Comparison of ENCODE assay signal across 10 mouse cellular contexts in genomic region chr4:108018961-108019921, GRCm38 (mm10). TPM values are rescaled to one million over a fixed set of nuclear protein-coding genes. Genes with fewer than 3 reads are reported as not detected.
DNase-seq lines count a peak whose midpoint lies in the region; ATAC-seq lines count a peak whose summit lies in the region.
"Had no signal": no experiment of that assay in that cellular context is flagged by ENCODE, and none has a peak within 500 bp of the region (broad histone marks: within the 10 kb centered on the region; RNA-seq: fewer than 3 reads in every experiment).

No protein-coding gene starts in this region.

- no peaks in the 10 kb centered on the region for H3K36me3 ChIP-seq in embryonic facial prominence, embryonic 12.5 days
- H3K36me3 ChIP-seq in midbrain, embryonic 13.5 days, result no peaks in the 10 kb centered on the region
- H3K36me3 ChIP-seq in kidney, embryonic 16.5 days (ENCODE audit: insufficient read depth, low read length), result no peaks in the 10 kb centered on the region

- 47% methylated on average over 14 of the region's 14 CpGs for WGBS in embryonic facial prominence, embryonic 12.5 days
- 47% methylated on average over 14 of the region's 14 CpGs for WGBS in midbrain, embryonic 13.5 days
- WGBS in kidney, embryonic 16.5 days, result 50% methylated on average over 14 of the region's 14 CpGs

- no peak overlapping the region for H3K27ac ChIP-seq in embryonic facial prominence, embryonic 12.5 days
- no peak overlapping the region for H3K27ac ChIP-seq in midbrain, embryonic 13.5 days
- no peak overlapping the region for H3K27ac ChIP-seq in kidney, embryonic 16.5 days (ENCODE audit: low read length)

- no peak overlapping the region for H3K9ac ChIP-seq in embryonic facial prominence, embryonic 12.5 days
- H3K9ac ChIP-seq in midbrain, embryonic 13.5 days (replicated peaks), result no peak overlapping the region
- no peak overlapping the region for H3K9ac ChIP-seq in kidney, embryonic 16.5 days (replicated peaks; ENCODE audit: low read length)

- H3K4me3 ChIP-seq in embryonic facial prominence, embryonic 12.5 days, result no peak overlapping the region
- no peak overlapping the region for H3K4me3 ChIP-seq in midbrain, embryonic 13.5 days (replicated peaks)
- no peak overlapping the region for H3K4me3 ChIP-seq in kidney, embryonic 16.5 days (ENCODE audit: low read length)

- H3K4me2 ChIP-seq in embryonic facial prominence, embryonic 12.5 days (replicated peaks), result peak overlapping the region; percentile 17; the same call in 1 of the 2 replicates
- H3K4me2 ChIP-seq in midbrain, embryonic 13.5 days (replicated peaks), result peak overlapping the region; percentile 2; the same call in 1 of the 2 replicates
- no peak overlapping the region for H3K4me2 ChIP-seq in kidney, embryonic 16.5 days (replicated peaks; ENCODE audit: low read depth, low read length)

- peaks cover 13% of the 10 kb centered on the region; the same call in 1 of the 2 replicates for H3K4me1 ChIP-seq in embryonic facial prominence, embryonic 12.5 days
- peaks cover 13% of the 10 kb centered on the region for H3K4me1 ChIP-seq in midbrain, embryonic 13.5 days (replicated peaks)
- peaks cover 1% of the 10 kb centered on the region; the same call in 1 of the 2 replicates for H3K4me1 ChIP-seq in kidney, embryonic 16.5 days (ENCODE audit: insufficient read depth, low read length)

- ATAC-seq in embryonic facial prominence, embryonic 12.5 days (ENCODE audit: insufficient number of reproducible peaks, insufficient read depth, low FRiP score, low TSS enrichment), result 0 out of 2 replicates have a peak, but pooled peaks have one; percentile 37
- ATAC-seq in midbrain, embryonic 13.5 days, result peak; percentile 62; the same call in 1 of the 2 replicates
- no peak; the same call in 1 of the 2 replicates for ATAC-seq in kidney, embryonic 16.5 days (ENCODE audit: low FRiP score, low TSS enrichment)

- H3K27me3 ChIP-seq in embryonic facial prominence, embryonic 12.5 days, result no peaks in the 10 kb centered on the region
- H3K27me3 ChIP-seq in midbrain, embryonic 13.5 days, result no peaks in the 10 kb centered on the region
- no peaks in the 10 kb centered on the region for H3K27me3 ChIP-seq in kidney, embryonic 16.5 days (ENCODE audit: insufficient read depth, low read length)

- H3K9me3 ChIP-seq in embryonic facial prominence, embryonic 12.5 days, result no peaks in the 10 kb centered on the region
- no peaks in the 10 kb centered on the region for H3K9me3 ChIP-seq in midbrain, embryonic 13.5 days
- H3K9me3 ChIP-seq in kidney, embryonic 16.5 days (ENCODE audit: low read length), result no peaks in the 10 kb centered on the region

- DNase-seq in cerebellum, postnatal 14 days, result peak; percentile 44 to 48
- no peak for DNase-seq in cerebellum, adult 8-10 months
- DNase-seq in layer of hippocampus, postnatal 36 days, result peak; percentile 42 to 48
- no peak for DNase-seq in layer of hippocampus, postnatal 25 days (ENCODE audit: extremely low spot score in 1 of 2, low spot score in 1 of 2)
- DNase-seq in adrenal gland, adult 18-20 months (ENCODE audit: low spot score in 2 of 2), result no peak
- DNase-seq: kidney, postnatal 36 days had no signal

RNA-seq across cellular contexts. Expression of gene Slc1a7, which starts 51.1 kb away (rescaled TPM):
- under 1 TPM in 1 of 2 experiments, not detected in 1; 0.17 TPM for total RNA-seq in layer of hippocampus, postnatal 36 days (2021)
- total RNA-seq in layer of hippocampus, postnatal 25 days (2021), result not detected
- not detected in 2 replicates for polyA plus RNA-seq in embryonic facial prominence, embryonic 12.5 days (2016; fragmentation: Nextera tagmentation; extraction: Ambion mirVana)
- polyA plus RNA-seq in midbrain, embryonic 13.5 days (2015; fragmentation: Nextera tagmentation; extraction: Ambion mirVana), result not detected in 2 replicates
- polyA plus RNA-seq in kidney, embryonic 16.5 days (2015; fragmentation: Nextera tagmentation; extraction: Ambion mirVana), result not detected in 2 replicates
- under 1 TPM; 0.27 to 0.45 TPM for total RNA-seq in adrenal gland, adult 18-20 months (2021)
- total RNA-seq: neutrophil, adult 5-6 weeks had no signal

Comparison
In these comparisons a context has a peak if more than half of its experiments do, and no peak if none do; other contexts are left out.
1. DNase-seq: peak in cerebellum, postnatal 14 days (2 of 2) and layer of hippocampus, postnatal 36 days (2 of 2); none in cerebellum, adult 8-10 months (single experiment), layer of hippocampus, postnatal 25 days (0 of 2) and adrenal gland, adult 18-20 months (0 of 2).